8 mouse cellular contexts compared by ENCODE assay signal in the genomic region with DNA sequence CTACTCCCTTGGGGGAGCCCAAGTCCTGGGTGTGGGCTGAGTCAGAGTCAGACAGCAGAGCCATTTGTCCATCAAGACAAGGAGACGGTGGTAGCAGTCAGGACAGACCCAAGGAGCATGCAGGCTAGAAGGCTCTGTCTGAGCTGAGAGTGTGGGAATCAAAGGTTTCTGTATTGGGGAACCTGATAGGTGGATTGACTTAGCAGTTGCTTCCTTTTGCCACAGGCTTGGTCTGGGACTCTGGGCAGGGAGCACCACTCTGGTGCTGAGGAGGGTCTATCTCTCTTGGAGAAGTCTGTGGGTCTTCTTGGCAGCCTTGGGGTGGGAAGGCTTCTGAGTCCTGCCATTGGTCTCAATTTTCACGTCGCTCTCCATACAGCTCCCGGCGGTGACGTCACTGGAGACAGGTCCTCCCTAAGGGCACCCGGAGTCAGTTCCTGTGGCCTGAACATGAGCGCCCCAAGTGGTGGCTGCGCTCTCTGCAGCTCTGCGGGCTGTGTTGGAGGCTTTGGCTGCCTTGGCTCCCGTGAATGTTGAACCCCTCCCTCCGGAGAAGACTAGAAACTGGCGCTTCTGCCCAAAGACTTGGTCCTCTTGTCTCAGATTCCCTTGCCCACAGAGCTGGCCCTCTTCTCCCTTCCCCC. TPM values are rescaled to one million over a fixed set of nuclear protein-coding genes. Genes with fewer than 3 reads are reported as not detected.
DNase-seq lines count a peak whose midpoint lies in the region; ATAC-seq and TF ChIP-seq lines count a peak whose summit lies in the region.

No protein-coding gene starts in this region.

- no peaks in the 10 kb centered on the region for H3K36me3 ChIP-seq in hindbrain, embryonic 11.5 days (ENCODE audit: control insufficient read depth, insufficient read depth, low read length)
- no peaks in the 10 kb centered on the region for H3K36me3 ChIP-seq in lung, embryonic 14.5 days (ENCODE audit: insufficient read depth)

- DNase-seq in Muller cell, postnatal 12 days (ENCODE audit: inconsistent ontology term), result peak; percentile 45
- DNase-seq in cerebellum, adult 8-10 months, result peak; percentile 68
- DNase-seq in frontal cortex, postnatal 14 days (ENCODE audit: low spot score in 2 of 2), result peak; percentile 62 to 75
- DNase-seq in hindbrain, embryonic 11.5 days (ENCODE audit: low spot score), result peak; percentile 89
- DNase-seq in layer of hippocampus, adult 8-10 months (ENCODE audit: low spot score in 2 of 2), result peak; percentile 60 to 77
- peak; percentile 83 for DNase-seq in lung, embryonic 14.5 days
- peak; percentile 78 for DNase-seq in ovary, postnatal 36 days (ENCODE audit: low spot score)
- peak; percentile 76 for DNase-seq in thymus, postnatal 14 days

- H3K4me2 ChIP-seq in hindbrain, embryonic 11.5 days (replicated peaks; ENCODE audit: low read depth, low read length), result 0 out of 2 replicates have a peak overlapping the region, but pooled peaks have one; percentile 13
- H3K4me2 ChIP-seq in lung, embryonic 14.5 days, result no peak overlapping the region

- no peak overlapping the region for H3K4me3 ChIP-seq in hindbrain, embryonic 11.5 days (ENCODE audit: low read depth, low read length)
- H3K4me3 ChIP-seq in lung, embryonic 14.5 days (ENCODE audit: low read depth, low read length), result no peak overlapping the region

- ATAC-seq in hindbrain, embryonic 11.5 days (ENCODE audit: low FRiP score), result 0 out of 2 replicates have a peak, but pooled peaks have one; percentile 47
- no peak; the same call in 1 of the 2 replicates for ATAC-seq in lung, embryonic 14.5 days (ENCODE audit: insufficient read depth)

- H3K9ac ChIP-seq in hindbrain, embryonic 11.5 days (ENCODE audit: low read depth, low read length), result no peak overlapping the region
- H3K9ac ChIP-seq in lung, embryonic 14.5 days, result no peak overlapping the region

- no peaks in the 10 kb centered on the region; the same call in 1 of the 2 replicates for H3K9me3 ChIP-seq in hindbrain, embryonic 11.5 days (ENCODE audit: control insufficient read depth, low read length)
- H3K9me3 ChIP-seq in lung, embryonic 14.5 days (ENCODE audit: low read depth, low read length), result peaks cover 6% of the 10 kb centered on the region; the same call in 1 of the 2 replicates

- H3K27me3 ChIP-seq in hindbrain, embryonic 11.5 days (ENCODE audit: control insufficient read depth, insufficient read depth, low read length), result no peaks in the 10 kb centered on the region
- no peaks in the 10 kb centered on the region for H3K27me3 ChIP-seq in lung, embryonic 14.5 days (ENCODE audit: insufficient read depth, low read length)

- 8% methylated on average over 13 of the region's 13 CpGs for WGBS in hindbrain, embryonic 11.5 days
- 5% methylated on average over 13 of the region's 13 CpGs for WGBS in lung, embryonic 14.5 days

- 0 out of 2 replicates have a peak, but pooled peaks cover under 1% of the 10 kb centered on the region for H3K4me1 ChIP-seq in hindbrain, embryonic 11.5 days (replicated peaks; ENCODE audit: control insufficient read depth, insufficient read depth, low read length)
- no peaks in the 10 kb centered on the region for H3K4me1 ChIP-seq in lung, embryonic 14.5 days (ENCODE audit: insufficient read depth)

- TF ChIP-seq CTCF in lung, embryonic 14.5 days (IDR thresholded peaks at IDR 0.05; ENCODE audit: low read depth), result peak; percentile 84

- H3K27ac ChIP-seq in hindbrain, embryonic 11.5 days (ENCODE audit: low read depth, low read length), result no peak overlapping the region
- H3K27ac ChIP-seq in lung, embryonic 14.5 days (ENCODE audit: low read depth), result no peak overlapping the region

RNA-seq across cellular contexts. Expression of a gene that starts 5.7 kb away (rescaled TPM):
- not detected in 2 replicates for polyA plus RNA-seq in hindbrain, embryonic 11.5 days (2014; fragmentation: Nextera tagmentation; extraction: Ambion mirVana)
- not detected for total RNA-seq in layer of hippocampus, adult 8-10 months (2022)
- polyA plus RNA-seq in lung, embryonic 14.5 days (2014; fragmentation: Nextera tagmentation; extraction: Ambion mirVana), result 0.22 TPM in 1 of 2 replicates, not detected in the other

RNA-seq across cellular contexts. Expression of a gene that starts 10.3 kb away (rescaled TPM):
- not detected in 2 replicates for polyA plus RNA-seq in hindbrain, embryonic 11.5 days (2014; fragmentation: Nextera tagmentation; extraction: Ambion mirVana)
- not detected for total RNA-seq in layer of hippocampus, adult 8-10 months (2022)
- not detected in 2 replicates for polyA plus RNA-seq in lung, embryonic 14.5 days (2014; fragmentation: Nextera tagmentation; extraction: Ambion mirVana)

RNA-seq across cellular contexts. Expression of a gene that starts 14.6 kb away (rescaled TPM):
- polyA plus RNA-seq in hindbrain, embryonic 11.5 days (2014; fragmentation: Nextera tagmentation; extraction: Ambion mirVana), result 0.08 TPM in 1 of 2 replicates, not detected in the other
- under 1 TPM; 0.23 to 0.52 (median 0.35) TPM for total RNA-seq in layer of hippocampus, adult 8-10 months (2022)
- polyA plus RNA-seq in lung, embryonic 14.5 days (2014; fragmentation: Nextera tagmentation; extraction: Ambion mirVana), result 0.20 and 0.22 TPM in 2 replicates

RNA-seq across cellular contexts. Expression of a gene that starts 20.1 kb away (rescaled TPM):
- polyA plus RNA-seq in hindbrain, embryonic 11.5 days (2014; fragmentation: Nextera tagmentation; extraction: Ambion mirVana), result not detected in 2 replicates
- not detected for total RNA-seq in layer of hippocampus, adult 8-10 months (2022)
- polyA plus RNA-seq in lung, embryonic 14.5 days (2014; fragmentation: Nextera tagmentation; extraction: Ambion mirVana), result not detected in 2 replicates

RNA-seq across cellular contexts. Expression of a gene that starts 38.1 kb away (rescaled TPM):
- not detected in 2 replicates for polyA plus RNA-seq in hindbrain, embryonic 11.5 days (2014; fragmentation: Nextera tagmentation; extraction: Ambion mirVana)
- not detected for total RNA-seq in layer of hippocampus, adult 8-10 months (2022)
- 0.13 TPM in 1 of 2 replicates, not detected in the other for polyA plus RNA-seq in lung, embryonic 14.5 days (2014; fragmentation: Nextera tagmentation; extraction: Ambion mirVana)
